Mouse (Mus musculus) kidney, adult 9 months (tissue): ENCODE measurements around the gene Rasgrf2.

Experiments used
- DNase-seq: peaks from one replicate; pipeline ENCODE4 v3.0.0; 2022

Rasgrf2 gene

GRCm38 (mm10) chr13:91877996-91878395, 253.5 kb downstream of the Rasgrf2 start:
- no peak for DNase-seq

DNA sequence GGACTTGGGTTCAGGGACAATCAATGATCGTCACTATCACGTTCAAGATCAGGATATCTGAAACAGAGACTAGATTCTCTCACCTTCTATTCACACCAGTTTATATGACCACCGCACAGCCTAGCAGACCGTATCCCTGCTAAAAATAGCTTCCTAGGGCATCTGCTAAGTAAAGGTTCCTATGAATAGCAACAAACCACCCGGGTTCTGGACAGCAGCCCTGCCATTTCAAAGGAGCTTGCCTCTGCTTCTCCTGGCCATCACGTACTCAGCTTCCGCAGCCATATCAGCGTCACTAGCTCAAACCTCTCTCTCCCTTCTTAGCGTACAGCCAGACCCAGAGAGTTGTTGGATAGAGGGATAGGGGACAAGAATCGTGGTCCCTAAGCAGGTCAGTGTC, 254.1 kb downstream of the Rasgrf2 start:
- DNase-seq: no peak

- peak; percentile 21 for DNase-seq
Observed at GRCm38 (mm10) chr13:91876741-91877349, 254.6 kb downstream of the Rasgrf2 start, which contains the start of gene Ckmt2. Ckmt2 (minus strand) TSS chr13:91876885.

DNA sequence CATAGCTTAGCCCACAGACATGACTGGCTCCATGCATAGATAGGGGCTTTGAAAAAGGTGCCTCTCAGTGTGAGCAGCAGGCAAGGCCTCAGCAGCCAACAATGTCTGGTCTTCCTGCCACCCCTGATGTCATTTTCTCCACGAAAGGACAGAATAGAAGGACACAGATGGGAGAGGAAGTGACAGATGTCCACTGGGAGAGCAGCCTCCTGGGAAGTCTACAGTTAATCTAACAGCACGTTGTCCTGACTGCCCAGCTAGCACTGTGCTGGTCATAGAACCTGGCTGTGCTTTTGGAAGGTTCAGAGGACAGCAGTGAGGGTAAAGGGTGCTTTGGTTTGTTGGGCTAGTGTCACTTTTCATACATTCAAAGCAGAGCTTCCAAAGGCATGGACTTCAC, 255.9 kb downstream of the Rasgrf2 start:
- no peak for DNase-seq

DNA sequence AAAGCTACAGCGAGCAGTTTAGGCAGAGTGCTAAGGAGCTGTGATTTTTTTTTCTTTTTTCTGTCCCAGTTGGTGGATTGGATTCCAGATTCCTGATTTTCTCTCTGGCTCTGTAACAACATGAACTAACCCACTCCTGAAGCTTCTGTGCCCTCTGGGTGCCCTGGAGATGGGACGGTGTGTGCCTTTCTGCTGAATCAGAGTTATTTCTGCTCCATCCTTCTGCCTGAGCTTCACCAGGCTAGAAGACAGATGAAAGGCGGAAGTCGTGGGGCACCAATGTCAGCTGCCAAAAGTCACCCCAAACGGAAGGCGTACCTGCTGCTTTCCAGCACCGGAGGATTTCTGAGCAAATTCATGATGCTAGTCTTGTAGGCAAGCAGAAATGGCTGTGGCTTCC, 256.9 kb downstream of the Rasgrf2 start:
- DNase-seq: no peak

- no peak for DNase-seq
Observed at GRCm38 (mm10) chr13:91873734-91874329, 257.6 kb downstream of the Rasgrf2 start.

GRCm38 (mm10) chr13:91868577-91868976, 262.9 kb downstream of the Rasgrf2 start:
- no peak for DNase-seq

- peak; percentile 29 for DNase-seq
Observed at GRCm38 (mm10) chr13:91858835-91859234, 272.6 kb downstream of the Rasgrf2 start.

DNA sequence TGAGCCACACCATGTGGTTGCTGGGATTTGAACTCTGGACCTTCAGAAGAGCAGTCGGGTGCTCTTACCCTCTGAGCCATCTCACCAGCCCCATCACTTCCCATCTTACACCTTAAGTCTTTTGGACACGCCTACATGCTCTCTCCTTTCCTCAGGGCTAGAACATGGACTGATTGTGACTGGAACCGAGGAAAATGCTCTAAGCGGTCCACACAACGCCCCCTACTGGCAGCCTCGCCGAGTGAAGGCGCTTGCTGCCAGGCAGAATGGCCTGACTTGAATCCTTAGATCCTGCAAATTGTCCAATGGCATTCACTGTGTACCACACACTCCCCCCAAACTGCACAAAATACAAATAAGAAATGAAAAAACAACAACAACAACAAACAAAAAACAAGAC, 274.0 kb downstream of the Rasgrf2 start:
- DNase-seq: no peak

GRCm38 (mm10) chr13:91854412-91854811, 277.0 kb downstream of the Rasgrf2 start:
- no peak for DNase-seq
